Mouse (Mus musculus): ENCODE results near the gene H2afz.
"Not testable (repeated sequence)": the region's sequence is repeated elsewhere in the genome, so short reads cannot be mapped to it uniquely, and the experiment has no call there.

Gene H2afz

DNA sequence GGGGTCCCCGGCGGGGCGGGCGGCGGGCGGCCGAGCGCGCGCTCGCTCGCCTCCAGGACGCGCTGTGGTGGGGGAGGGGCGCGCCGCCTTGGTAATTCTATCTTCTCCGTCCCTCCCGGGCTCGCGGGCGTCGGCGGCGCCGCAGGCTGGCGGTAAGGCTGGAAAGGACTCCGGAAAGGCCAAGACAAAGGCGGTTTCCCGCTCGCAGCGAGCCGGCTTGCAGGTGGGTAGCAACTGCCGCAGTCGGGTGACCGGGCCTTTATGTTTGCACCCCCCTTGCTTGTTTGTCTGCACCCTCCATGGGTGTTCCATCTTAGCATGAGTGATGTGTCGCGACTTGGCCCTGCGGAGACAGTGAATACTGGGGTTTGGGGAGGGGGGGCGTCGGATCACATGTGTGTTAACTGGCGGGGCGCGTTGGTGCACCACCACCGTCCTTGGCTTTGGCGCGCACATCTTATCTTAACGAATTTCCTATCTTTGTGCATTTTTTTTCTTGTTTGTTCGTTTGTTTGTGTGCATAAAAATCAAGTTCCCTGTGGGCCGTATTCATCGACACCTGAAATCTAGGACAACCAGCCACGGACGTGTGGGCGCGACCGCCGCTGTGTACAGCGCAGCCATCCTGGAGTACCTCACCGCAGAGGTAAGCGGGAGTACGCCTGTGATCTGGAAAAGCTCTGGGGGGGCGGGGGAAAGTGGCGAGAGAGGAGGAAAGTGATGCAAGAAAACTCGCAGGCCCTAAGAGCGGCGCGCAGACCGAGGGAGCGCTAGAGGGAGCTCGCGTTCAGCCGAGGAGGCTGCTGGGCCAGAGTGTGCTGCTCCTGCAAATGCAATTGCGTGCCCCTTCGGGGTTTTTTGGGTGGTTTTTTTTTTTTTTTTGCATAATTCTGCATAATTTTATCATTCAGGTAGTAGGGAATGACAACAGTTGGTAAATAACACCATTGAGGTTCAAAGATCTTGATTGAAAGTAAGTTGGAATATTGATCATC, 998 bp downstream of the H2afz start:
- DNase-seq: peak; percentile 87 to 88

GRCm38 (mm10) chr3:137867133-137867436, 2.8 kb downstream of the H2afz start:
- DNase-seq: no peak

GRCm38 (mm10) chr3:137867437-137868093, 3.3 kb downstream of the H2afz start, which contains the start of gene Dnajb14:
Gene Dnajb14 (plus strand): TSS chr3:137867675.
- DNase-seq: peak; percentile 50 to 65

- no peak for DNase-seq
Observed at GRCm38 (mm10) chr3:137868094-137868913, 4.0 kb downstream of the H2afz start.

DNA sequence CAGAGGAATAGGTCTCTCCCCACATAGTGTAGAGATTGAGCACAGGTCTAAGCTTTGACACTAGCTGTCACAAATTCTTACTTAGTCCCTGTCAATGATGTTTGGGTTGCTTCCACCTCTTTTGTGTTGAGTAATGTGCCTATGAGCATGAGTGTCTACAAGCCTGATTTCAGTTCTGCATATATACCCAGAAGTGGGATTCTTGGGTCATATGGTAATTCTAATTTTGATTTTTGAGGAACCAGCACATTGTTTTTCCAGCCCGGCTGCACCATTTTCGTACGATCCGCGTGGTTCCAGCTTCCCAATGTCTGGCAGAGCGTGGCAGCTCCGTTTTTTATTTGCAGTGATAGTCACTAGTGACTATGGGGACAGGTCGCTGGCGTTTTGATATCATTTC, 5.1 kb downstream of the H2afz start:
- DNase-seq: no peak

GRCm38 (mm10) chr3:137879313-137879712, 15.0 kb downstream of the H2afz start:
- no peak for DNase-seq

- DNase-seq: no peak
Observed at GRCm38 (mm10) chr3:137880109-137880748, 15.9 kb downstream of the H2afz start.

DNA sequence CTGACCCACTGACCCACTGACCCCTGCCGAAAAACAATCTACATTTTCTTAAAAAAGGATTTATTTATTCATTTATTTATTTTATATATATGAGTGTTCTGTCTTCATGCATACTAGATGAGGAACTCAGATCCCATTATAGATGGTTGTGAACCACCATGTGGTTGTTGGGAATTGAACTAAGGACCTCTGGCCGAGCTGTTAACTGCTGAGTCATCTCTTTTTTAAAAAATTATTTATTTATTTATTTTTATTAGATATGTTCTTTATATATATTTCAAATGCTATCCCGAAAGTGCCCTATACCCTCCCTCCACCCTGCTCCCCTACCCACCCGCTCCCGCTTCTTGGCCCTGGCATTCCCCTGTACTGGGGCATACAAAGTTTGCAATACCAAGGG, 16.8 kb downstream of the H2afz start:
- DNase-seq: no peak

- no peak for DNase-seq
Observed at GRCm38 (mm10) chr3:137887961-137888360, 23.7 kb downstream of the H2afz start.

DNA sequence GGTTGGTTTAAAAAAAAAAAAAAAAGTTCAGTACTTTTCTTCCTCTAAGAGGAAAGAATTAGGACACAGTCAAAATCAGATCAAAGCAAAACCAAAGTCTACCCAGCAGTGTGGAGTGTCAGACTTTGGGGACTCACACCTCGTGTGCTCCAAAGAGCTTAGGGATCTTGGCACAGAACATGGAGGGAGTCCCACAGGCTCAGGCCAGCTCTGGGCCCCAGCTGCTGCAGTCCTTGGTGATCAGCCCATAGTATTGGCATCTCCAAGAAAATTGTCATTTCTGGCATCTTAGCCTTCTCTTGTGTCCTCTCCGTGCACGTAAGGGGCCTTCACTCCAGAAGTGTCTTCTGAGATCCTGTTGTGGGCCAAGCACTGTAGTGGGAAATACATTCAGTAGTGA, 26.8 kb downstream of the H2afz start:
- DNase-seq: no peak

DNA sequence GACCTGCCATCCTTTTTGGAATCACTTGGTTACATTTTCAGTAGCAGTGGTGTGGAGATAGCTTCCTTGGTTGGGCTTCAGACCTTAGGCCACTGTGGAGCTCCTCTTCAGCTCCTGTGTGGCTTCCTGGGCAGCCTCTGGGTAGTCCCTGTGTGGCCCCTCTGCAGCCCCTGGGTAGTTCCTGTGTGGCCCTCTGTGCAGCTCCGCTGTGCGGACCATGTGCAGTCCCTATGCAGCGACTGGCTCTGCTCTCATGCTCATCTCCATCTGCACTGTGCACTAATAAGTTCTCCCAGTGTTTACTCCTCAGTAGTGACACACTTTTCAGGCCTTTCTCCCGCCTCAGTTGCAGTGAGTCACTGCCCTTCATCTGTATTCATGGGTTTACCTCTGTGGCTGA, 27.8 kb downstream of the H2afz start:
- DNase-seq: no peak

- no peak for DNase-seq
Observed at GRCm38 (mm10) chr3:137893789-137894188, 29.5 kb downstream of the H2afz start.

DNA sequence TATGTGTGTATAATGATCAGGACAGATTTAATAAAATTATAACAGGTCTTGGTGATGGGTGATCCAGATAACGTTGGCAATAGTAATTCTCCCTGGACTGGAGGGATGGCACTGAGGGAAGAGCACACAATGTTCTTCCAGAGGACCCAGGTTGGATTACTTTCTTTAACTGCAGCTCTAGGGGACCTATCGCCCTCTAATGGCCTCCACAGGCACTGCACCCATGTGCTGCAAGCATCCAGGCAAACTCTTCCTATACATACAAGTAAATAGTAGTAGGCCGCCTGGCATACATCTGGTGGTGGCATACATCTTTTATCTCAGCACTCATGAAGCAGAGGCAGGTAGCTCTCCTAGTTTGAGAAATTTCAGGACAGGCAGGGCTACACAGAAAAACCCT, 30.9 kb downstream of the H2afz start:
- DNase-seq: peak; percentile 33 to 41

DNA sequence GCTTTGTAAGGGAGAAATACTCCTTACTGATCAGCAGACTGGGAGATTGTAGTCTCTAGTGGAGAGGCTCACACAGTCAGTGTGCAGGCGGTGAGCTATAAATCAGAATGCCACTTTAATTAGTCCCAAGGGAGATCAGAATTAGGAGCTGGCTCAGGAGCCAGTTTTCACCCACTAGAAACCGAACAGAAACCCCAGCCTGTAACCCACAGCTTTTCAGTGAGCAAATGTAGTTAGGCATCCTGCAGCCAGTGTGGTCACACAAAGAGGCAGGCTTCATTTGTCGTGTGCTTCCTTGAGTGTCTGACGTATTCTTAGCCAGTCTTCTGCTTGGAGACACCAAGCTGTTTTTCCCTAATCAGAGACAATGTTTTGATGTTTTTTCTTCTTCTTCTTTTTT, 32.1 kb downstream of the H2afz start:
- no peak for DNase-seq

- no peak for DNase-seq
Observed at GRCm38 (mm10) chr3:137896867-137897266, 32.6 kb downstream of the H2afz start.

DNA sequence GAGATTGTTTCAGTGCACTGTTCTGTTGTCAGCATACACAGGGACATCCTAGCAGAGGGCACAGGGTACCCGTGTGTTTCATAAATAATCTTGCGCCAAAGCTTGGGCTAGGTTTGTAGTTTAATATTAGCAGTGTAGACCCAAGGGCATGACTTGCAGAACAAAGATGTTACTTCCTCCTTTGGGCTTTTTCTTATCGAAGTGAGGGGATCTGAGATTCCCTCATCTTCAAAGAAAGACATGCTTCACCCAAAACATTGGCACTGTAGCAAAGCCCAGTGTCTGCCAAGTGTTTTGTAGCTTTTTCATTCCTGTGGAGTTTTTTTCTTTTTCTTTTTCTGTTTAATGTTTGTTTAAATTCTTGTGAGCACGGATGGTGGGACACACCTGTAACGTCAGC, 33.4 kb downstream of the H2afz start:
- no peak for DNase-seq

- DNase-seq: no peak
Observed at GRCm38 (mm10) chr3:137900149-137900548, 35.9 kb downstream of the H2afz start.

- no peak for DNase-seq
Observed at GRCm38 (mm10) chr3:137913093-137913492, 48.8 kb downstream of the H2afz start.

DNA sequence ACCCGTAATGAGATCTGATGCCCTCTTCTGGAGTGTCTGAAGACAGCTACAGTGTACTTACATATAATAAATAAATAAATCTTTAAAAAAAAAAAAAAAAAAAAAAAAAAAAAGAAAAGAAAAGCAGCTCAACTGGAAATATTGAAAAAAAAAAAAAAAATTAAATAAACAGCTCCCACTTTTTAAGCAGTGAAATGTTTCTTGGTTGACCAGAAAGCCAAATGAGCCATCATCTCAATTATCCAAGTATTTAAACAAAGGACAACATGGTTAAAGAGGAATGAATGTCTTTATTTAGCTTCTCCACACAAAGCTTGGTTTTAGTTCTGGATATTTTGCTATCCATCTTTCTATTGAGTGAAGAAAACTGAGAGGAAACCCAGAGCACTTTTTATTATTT, 50.3 kb downstream of the H2afz start:
- not testable (repeated sequence) for DNase-seq

Measured in B cell, adult 2 months (primary cell).